Mouse (Mus musculus) neural tube, embryonic 13.5 days (tissue): ENCODE measurements around the gene Zfp39. TPM values are rescaled to one million over a fixed set of nuclear protein-coding genes. Genes with fewer than 3 reads are reported as not detected.
"Not testable (repeated sequence)": the region's sequence is repeated elsewhere in the genome, so short reads cannot be mapped to it uniquely, and the experiment has no call there.

Experiments
- ATAC-seq: fragments of 200-750 bp; cut with Nextera tagmentation; 2 replicates; pipeline ENCODE4 v1.8.0; 2017; ENCODE audit warnings: low read depth, mild to moderate bottlenecking, moderate TSS enrichment, moderate library complexity
- H3K27ac ChIP-seq: fragments of 300-500 bp; sonication (generic); replicated peaks from 2 replicates; pipeline ENCODE4 v1.5.1; 2015; ENCODE audit warnings: moderate library complexity, mild to moderate bottlenecking, inconsistent platforms
- H3K27me3 ChIP-seq: fragments of 300-500 bp; sonication (generic); 2 replicates; pipeline ENCODE4 v1.6.1; 2015; ENCODE audit warnings: mild to moderate bottlenecking, inconsistent platforms
- H3K36me3 ChIP-seq: fragments of 300-500 bp; sonication (generic); 2 replicates; pipeline ENCODE4 v1.6.1; 2015; ENCODE audit warnings: mild to moderate bottlenecking, inconsistent platforms
- H3K4me1 ChIP-seq: fragments of 300-500 bp; sonication (generic); replicated peaks from 2 replicates; pipeline ENCODE4 v1.6.1; 2015; ENCODE audit warnings: inconsistent platforms
- H3K4me2 ChIP-seq: fragments of 300-500 bp; sonication (generic); 2 replicates; pipeline ENCODE4 v1.6.1; 2015; ENCODE audit warnings: inconsistent platforms, mild to moderate bottlenecking, moderate library complexity
- H3K4me3 ChIP-seq: fragments of 300-500 bp; sonication (generic); 2 replicates; pipeline ENCODE4 v1.5.1; 2015; ENCODE audit warnings: mild to moderate bottlenecking, inconsistent platforms
- H3K9ac ChIP-seq: fragments of 300-500 bp; sonication (generic); 2 replicates; pipeline ENCODE4 v1.6.1; 2015; ENCODE audit warnings: moderate library complexity, mild to moderate bottlenecking, inconsistent platforms
- H3K9me3 ChIP-seq: fragments of 300-500 bp; sonication (generic); 2 replicates; pipeline ENCODE4 v1.6.1; 2016; ENCODE audit warnings: inconsistent platforms
- WGBS: fragments of 180-500 bp; shearing (Covaris S2); methylation state at CpG from one replicate; pipeline ENCODE4 v1.1.7; 2015; 5-methylcytosine and 5-hydroxymethylcytosine counted together
- polyA plus RNA-seq: library from polyadenylated mRNA; unstranded; fragments of >200 nt; fragmentation: Nextera tagmentation; extraction: Ambion mirVana; gene quantifications from 2 replicates; pipeline ENCODE4 v1.2.1, GENCODE M21; 2015

Zfp39 gene
- polyA plus RNA-seq, 1 experiment from 2014 or later, result 6.3 TPM

DNA sequence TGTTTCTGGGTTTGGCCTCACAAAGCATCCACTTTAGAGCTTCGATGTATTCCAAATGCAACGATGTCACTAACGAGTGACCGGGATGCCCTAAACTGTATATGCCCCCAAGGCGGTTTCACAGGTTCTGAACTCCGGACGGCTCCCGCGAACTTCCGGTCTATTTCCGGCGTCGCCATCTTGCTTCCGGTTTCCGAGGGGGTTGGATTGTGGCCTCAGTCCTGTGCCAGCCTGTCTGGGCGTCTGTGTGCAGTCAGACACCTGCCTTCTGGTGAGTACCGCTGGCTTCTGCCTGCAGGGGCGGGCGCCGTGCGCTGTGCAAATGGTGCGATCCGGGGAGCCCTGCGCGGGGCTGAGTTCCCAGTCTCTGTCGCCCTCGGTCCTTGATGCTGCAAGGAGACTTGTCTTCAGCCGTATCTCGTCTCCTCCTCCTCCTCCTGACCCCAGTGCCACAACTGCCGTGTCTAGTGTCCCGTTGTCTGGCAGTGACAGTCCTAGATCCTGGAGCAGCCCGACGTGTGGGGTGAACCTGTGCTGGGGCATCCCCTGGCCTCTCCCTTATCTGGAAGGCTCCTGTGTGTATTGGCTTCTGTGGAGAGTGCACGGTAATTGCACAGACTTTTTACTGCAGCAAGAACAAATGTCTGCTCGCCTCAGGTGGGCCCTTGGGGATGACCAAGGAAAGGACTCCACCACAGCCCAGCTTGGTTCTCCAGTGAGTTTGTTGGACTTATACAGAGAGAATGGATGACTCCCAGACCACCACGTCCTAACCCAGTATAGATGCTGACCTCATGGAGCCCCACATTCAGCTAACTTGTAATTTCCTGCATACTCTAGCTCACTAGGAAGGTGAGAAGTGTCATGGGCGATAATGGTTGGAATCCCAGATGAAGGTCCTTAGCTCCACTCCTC is 36.7 kb downstream of the Zfp39 start, which contains the start of gene 2810021J22Rik:
2810021J22Rik (plus strand) TSS at position 178 of the 915 bp plus-strand sequence.
- WGBS, result 4% methylated on average over 37 of the region's 37 CpGs
- Histone ChIP-seq H3K9me3 (no peaks in the 10 kb centered on the region), H3K27me3 (no peaks in the 10 kb centered on the region), H3K36me3 (peaks cover 25% of the 10 kb centered on the region), H3K4me2 (peak within 1 kb of the TSS; percentile 82), H3K4me3 (peak within 1 kb of the TSS; percentile 75), H3K27ac (peak within 1 kb of the TSS; percentile 93), H3K4me1 (peaks cover 31% of the 10 kb centered on the region), H3K9ac (peak within 1 kb of the TSS; percentile 90)
- ATAC-seq, result peak; percentile 90

DNA sequence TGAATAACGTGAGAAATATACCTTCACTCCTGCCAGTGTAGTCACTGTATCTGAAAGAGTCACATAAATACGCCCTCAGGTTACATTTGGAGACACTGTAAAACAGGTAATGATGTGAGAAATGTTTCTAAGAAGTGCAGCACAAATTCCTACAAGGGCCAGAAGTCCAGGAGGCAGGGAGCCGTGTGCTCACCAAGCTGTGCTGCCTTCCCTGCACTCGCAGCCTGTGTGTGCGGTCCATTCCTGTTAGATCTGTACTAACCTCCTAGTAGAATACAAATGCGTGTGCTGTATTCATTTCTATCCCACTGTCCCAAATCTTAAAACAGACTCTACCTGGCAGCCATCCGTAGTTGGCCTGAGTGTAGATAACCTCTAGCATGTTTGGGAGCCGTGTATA is 43.3 kb downstream of the Zfp39 start:
- no peaks in the 10 kb centered on the region for H3K27me3 ChIP-seq
- 97% methylated on average over 8 of the region's 8 CpGs for WGBS
- H3K36me3 ChIP-seq, result peaks cover 61% of the 10 kb centered on the region
- H3K27ac ChIP-seq, result no peak overlapping the region
- no peak overlapping the region for H3K4me2 ChIP-seq
- H3K9me3 ChIP-seq, result peaks cover 21% of the 10 kb centered on the region
- H3K9ac ChIP-seq, result no peak overlapping the region
- H3K4me1 ChIP-seq, result no peaks in the 10 kb centered on the region
- no peak for ATAC-seq
- no peak overlapping the region for H3K4me3 ChIP-seq

DNA sequence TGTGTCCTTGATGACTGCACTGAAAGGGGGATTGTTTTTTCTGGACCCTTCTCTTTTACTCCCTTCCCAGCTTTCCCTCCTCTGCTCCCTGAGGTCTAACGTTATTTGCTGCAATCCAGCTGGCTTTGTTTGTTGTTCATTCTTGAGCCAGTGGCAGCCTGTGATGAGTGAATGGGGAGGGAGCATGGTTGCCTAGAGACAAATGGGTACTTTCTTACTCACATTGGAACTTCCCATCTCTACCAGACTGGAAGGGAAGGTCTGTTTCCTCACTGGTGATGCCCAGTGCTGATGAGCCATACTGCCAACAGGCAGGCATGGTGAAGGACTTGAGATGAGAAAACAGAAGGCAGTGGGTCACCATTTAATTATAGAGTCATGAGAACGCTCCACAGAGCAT is 54.3 kb downstream of the Zfp39 start:
- ATAC-seq, result no peak
- no peaks in the 10 kb centered on the region for H3K9me3 ChIP-seq
- H3K4me2 ChIP-seq, result no peak overlapping the region
- no peak overlapping the region for H3K4me3 ChIP-seq
- H3K27me3 ChIP-seq, result no peaks in the 10 kb centered on the region; the same call in 1 of the 2 replicates
- WGBS, result 66% methylated on average over 2 of the region's 2 CpGs
- peaks cover 17% of the 10 kb centered on the region for H3K4me1 ChIP-seq
- H3K36me3 ChIP-seq, result peaks cover 62% of the 10 kb centered on the region
- H3K9ac ChIP-seq, result no peak overlapping the region
- H3K27ac ChIP-seq, result no peak overlapping the region

DNA sequence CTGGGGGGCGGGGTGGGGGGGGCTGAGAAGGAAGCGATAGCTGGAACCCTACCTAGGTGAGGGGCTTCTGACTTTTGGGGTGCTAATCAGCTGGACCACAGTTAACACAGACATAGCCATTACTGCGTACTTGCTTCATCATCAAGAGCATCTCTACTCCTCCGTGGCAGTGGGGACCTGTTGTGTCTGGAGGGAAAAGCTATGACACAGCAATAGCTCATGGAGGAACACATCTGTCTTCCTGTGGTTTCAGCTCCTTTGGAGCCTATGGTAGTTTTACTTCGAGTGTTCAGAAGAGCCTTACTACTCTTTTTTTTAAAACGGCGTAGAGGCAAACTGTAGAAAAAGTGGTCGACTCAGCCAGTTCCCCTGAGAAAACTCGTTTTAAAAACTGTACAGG is 56.4 kb downstream of the Zfp39 start:
- H3K4me3 ChIP-seq, result peak overlapping the region; percentile 84
- peak overlapping the region; percentile 91 for H3K9ac ChIP-seq
- H3K27ac ChIP-seq, result peak overlapping the region; percentile 86; the same call in 1 of the 2 replicates
- WGBS, result 53% methylated on average over 9 of the region's 9 CpGs
- H3K9me3 ChIP-seq, result no peaks in the 10 kb centered on the region
- H3K4me2 ChIP-seq, result peak overlapping the region; percentile 90
- peaks cover 17% of the 10 kb centered on the region for H3K4me1 ChIP-seq
- ATAC-seq, result no peak
- peaks cover 41% of the 10 kb centered on the region for H3K36me3 ChIP-seq
- no peaks in the 10 kb centered on the region; the same call in 1 of the 2 replicates for H3K27me3 ChIP-seq

DNA sequence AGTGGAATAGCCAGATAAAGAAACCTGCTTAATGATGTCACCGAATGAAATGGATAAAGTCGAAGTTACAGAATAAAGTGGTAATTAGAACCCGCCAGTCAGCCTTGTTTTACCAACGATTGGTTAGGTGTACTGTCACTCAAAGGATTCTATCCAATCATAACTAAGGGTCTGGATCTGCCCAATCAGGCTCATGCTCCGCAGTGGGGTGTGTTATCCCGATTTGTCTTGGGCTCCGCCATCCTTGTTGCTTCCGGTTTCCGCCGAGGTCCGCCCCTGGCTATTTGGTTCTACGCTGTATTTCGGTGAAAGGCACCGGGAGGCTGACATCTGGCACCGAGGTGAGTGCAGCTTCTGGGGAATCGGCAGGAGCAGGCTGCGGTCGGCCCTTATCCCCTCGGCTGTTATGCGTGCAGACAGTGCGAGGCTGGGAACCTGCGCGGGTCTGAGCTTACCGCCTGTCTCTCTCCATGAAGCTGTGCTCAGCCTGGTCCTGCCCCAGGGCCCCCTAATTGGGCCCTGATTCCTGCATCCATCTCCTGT is 57.0 kb downstream of the Zfp39 start, which contains the start of gene Gm12258:
Gm12258 (plus strand) TSS at position 240 of the 543 bp plus-strand sequence.
- peak within 1 kb of the TSS; percentile 84 for H3K4me3 ChIP-seq
- no peaks in the 10 kb centered on the region for H3K9me3 ChIP-seq
- under 1% methylated on average over 24 of the region's 24 CpGs for WGBS
- H3K4me2 ChIP-seq, result peak within 1 kb of the TSS; percentile 90
- peaks cover 35% of the 10 kb centered on the region for H3K36me3 ChIP-seq
- ATAC-seq, result peak; percentile 100
- H3K9ac ChIP-seq, result peak within 1 kb of the TSS; percentile 91
- H3K4me1 ChIP-seq, result peaks cover 17% of the 10 kb centered on the region
- peak within 1 kb of the TSS; percentile 86 for H3K27ac ChIP-seq
- no peaks in the 10 kb centered on the region; the same call in 1 of the 2 replicates for H3K27me3 ChIP-seq

DNA sequence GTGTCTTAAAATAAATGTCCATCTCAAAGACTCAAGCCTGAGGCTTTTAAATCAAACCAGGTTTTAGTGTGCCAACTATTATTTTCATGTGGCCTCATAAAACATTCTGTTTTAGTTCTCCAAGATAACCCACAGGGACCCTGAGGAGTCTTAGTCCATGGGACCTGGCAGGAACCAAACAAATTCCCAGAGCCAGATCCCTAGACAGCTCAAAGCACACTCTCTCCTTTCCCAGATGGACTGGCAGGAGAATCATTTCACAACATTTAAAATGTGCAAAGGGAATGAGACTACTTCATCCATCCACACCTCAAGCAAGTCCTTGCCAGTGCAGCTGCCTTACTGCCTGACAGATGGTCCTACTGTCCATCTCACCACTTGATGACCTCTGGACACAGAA is 65.1 kb downstream of the Zfp39 start, which contains the start of gene Olfr311:
Olfr311 (plus strand) TSS at position 301 of the 400 bp plus-strand sequence.
- not testable (repeated sequence) for H3K4me2 ChIP-seq, H3K9ac ChIP-seq, ATAC-seq, H3K4me1 ChIP-seq, H3K9me3 ChIP-seq, H3K36me3 ChIP-seq, H3K27ac ChIP-seq, H3K27me3 ChIP-seq, H3K4me3 ChIP-seq

Other genes starting within 250 kb of the Zfp39 start
- gene Olfr322, start 245.4 kb downstream of the Zfp39 start, polyA plus RNA-seq, result 0.07 TPM in 1 of 2 replicates, not detected in the other
- not detected in 2 replicates for gene Olfr320, start 223.1 kb downstream of the Zfp39 start, polyA plus RNA-seq
- gene Olfr319, start 205.1 kb downstream of the Zfp39 start, polyA plus RNA-seq, result not detected in 2 replicates
- gene Olfr318, start 180.2 kb downstream of the Zfp39 start, polyA plus RNA-seq, result not detected in 2 replicates
- 0.14 and 0.20 TPM in 2 replicates for gene Olfr317, start 165.0 kb downstream of the Zfp39 start, polyA plus RNA-seq
- not detected in 2 replicates for gene Olfr316, start 151.5 kb downstream of the Zfp39 start, polyA plus RNA-seq
- not detected in 2 replicates for gene Olfr315, start 131.0 kb downstream of the Zfp39 start, polyA plus RNA-seq
- not detected in 2 replicates for gene Olfr314, start 121.3 kb downstream of the Zfp39 start, polyA plus RNA-seq
- gene Fam183b, start 102.3 kb downstream of the Zfp39 start, polyA plus RNA-seq, result 7.7 and 7.8 TPM in 2 replicates
- gene Olfr313, start 89.2 kb downstream of the Zfp39 start, polyA plus RNA-seq, result not detected in 2 replicates
- not detected in 2 replicates for gene Olfr312, start 75.0 kb downstream of the Zfp39 start, polyA plus RNA-seq
- gene Olfr311, start 65.0 kb downstream of the Zfp39 start, polyA plus RNA-seq, result not detected in 2 replicates
- 19.1 and 22.3 TPM in 2 replicates for gene Gm12258, start 57.1 kb downstream of the Zfp39 start, polyA plus RNA-seq
- gene 2810021J22Rik, start 37.0 kb downstream of the Zfp39 start, polyA plus RNA-seq, result 11.1 and 13.0 TPM in 2 replicates
- gene Btnl10, start 13.7 kb upstream of the Zfp39 start, polyA plus RNA-seq, result not detected in 2 replicates
- gene Rnf187, start 34.7 kb upstream of the Zfp39 start, polyA plus RNA-seq, result 576 and 601 TPM in 2 replicates
- gene Hist3h2ba, start 44.7 kb upstream of the Zfp39 start, polyA plus RNA-seq, result 278 and 296 TPM in 2 replicates
- 124 and 126 TPM in 2 replicates for gene Hist3h2a, start 50.5 kb upstream of the Zfp39 start, polyA plus RNA-seq
- gene Trim17, start 50.5 kb upstream of the Zfp39 start, polyA plus RNA-seq, result 0.90 and 1.3 TPM in 2 replicates
- 19.7 and 20.2 TPM in 2 replicates for gene Trim11, start 73.9 kb upstream of the Zfp39 start, polyA plus RNA-seq
- 0.27 and 0.55 TPM in 2 replicates for gene Obscn, start 232.2 kb upstream of the Zfp39 start, polyA plus RNA-seq